Mouse (Mus musculus): ENCODE measurements around the gene Tfb1m.

Tfb1m gene

GRCm38 (mm10) chr17:3514316-3514715, 43.3 kb downstream of the Tfb1m start:
- no peak for DNase-seq (ENCODE audit: low spot score in 2 of 2)

- peak; percentile 6 to 37 for DNase-seq (ENCODE audit: low spot score in 2 of 2)
These were observed 47.7 kb downstream of the Tfb1m start for GRCm38 (mm10) chr17:3509841-3510240.

DNA sequence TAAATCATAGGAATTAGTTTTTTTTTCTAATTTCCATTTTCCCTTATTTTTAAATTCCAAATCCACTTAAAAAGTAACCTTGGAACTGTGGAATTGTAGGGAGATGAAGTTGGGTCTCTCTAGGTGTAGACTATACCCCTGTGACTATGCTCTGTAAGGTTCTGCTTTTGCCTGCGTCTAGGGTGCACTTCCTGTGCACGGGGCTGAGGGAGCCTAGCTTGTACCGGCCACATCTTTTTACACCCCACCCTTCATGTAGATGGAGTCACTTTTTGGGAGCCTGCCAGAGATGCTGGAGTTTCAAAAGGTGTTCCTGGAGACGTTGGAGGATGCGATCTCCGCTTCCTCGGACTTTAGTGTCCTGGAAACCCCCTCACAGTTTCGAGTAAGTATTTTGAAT, 51.1 kb downstream of the Tfb1m start:
- DNase-seq (ENCODE audit: low spot score in 2 of 2) = no peak

DNA sequence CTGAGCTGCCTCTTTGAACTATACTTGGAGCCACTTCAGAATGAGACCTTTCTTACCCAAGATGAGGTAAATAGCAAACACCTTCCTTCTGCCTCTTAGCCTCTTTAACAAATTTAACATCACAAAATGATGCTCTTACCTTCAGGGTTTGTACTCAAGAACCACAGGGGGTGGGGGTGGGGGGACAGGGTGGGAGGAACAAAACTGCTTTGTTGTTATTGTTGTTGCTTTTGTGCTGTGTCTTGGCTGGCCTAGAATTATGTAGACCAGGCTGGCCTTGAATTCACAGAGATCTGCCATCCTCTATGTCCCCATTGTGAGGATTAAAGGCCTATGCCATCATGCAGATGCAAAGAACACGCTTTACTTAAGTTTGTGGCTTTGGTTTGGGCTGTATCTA, 51.9 kb downstream of the Tfb1m start:
- DNase-seq (ENCODE audit: low spot score in 2 of 2) = no peak

DNA sequence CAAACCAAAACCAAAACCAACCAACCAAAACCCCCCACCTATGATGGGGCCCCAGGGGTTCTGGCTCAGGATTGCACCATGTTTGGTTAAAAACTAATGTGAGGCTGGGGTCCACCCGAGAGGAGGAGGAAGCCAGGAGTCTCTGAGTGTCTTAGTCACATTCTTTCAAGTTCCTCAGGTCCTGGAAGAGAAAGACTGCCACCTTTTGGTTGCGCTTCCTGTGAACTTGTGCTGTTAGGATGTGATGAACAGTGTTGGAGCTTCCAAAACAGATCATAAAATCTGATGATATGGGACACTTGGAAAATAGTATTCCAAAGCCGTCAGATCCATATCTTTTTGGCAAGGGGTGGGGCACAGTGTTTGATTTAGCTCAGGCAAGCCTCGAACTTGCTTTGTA, 56.6 kb downstream of the Tfb1m start:
- no peak for DNase-seq (ENCODE audit: low spot score in 2 of 2)

GRCm38 (mm10) chr17:3500076-3500475, 57.5 kb downstream of the Tfb1m start:
- no peak for DNase-seq (ENCODE audit: low spot score in 2 of 2)

GRCm38 (mm10) chr17:3499468-3499867, 58.1 kb downstream of the Tfb1m start:
- no peak for DNase-seq (ENCODE audit: low spot score in 2 of 2)

DNA sequence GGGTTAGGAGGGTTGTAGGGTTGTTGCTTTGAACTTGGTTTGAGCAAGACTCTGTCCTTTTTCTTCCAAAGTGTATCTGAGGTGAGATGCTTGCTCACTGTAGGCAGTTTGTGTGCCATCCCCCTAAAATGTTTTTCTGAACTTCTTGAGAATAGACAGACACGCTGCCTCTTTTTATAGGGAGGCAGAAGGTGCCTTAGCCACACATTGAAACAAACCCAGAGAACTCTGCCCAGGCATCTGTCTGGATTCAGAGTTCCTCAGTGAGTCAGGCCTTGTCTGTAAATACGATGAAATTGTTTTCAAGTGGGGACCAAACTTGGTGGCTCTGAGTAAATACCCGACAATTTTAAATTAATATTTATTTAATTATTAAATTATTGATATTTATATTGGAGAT, 59.0 kb downstream of the Tfb1m start:
- no peak for DNase-seq (ENCODE audit: low spot score in 2 of 2)

DNA sequence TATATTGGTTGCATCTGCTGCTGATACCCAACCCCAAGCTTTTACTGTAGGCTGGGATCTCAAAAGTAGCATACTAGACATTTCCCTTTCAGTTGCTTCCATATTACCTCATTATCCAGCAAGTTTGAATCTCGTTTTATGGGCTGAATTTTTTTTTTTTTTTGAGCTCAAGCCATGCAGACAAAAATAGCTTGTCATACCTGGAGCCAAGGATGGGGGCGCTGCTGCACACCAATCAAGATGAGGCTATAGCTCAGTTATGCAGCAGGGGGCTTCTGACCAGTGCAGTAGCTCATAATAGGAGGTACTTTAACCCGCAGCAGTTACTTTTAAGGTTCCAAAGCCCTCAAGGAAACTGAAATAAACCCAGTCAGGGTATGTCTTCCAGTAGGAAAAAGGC, 59.5 kb downstream of the Tfb1m start:
- no peak for DNase-seq (ENCODE audit: low spot score in 2 of 2)

DNA sequence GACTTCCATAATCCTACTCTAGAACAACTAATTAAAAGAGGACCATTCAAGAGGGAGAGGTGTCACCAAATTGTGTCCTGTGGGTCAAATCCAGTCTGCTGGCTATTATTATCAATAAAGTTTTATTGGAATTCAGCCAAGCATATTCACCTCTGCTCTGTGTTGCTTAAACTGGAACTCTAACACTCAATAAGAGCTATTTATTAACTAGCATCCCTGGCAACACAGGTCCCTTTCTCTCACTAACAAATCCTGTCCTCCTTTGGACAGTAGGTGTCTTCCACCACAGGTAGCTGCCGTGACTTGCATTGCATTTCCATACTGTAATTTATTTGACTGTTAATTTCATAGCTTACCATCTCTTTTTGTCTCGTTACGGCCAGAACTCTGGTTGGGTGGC, 61.5 kb downstream of the Tfb1m start:
- no peak for DNase-seq (ENCODE audit: low spot score in 2 of 2)

- DNase-seq (ENCODE audit: low spot score in 2 of 2) = no peak
These were observed 62.0 kb downstream of the Tfb1m start for GRCm38 (mm10) chr17:3495576-3495975.

- DNase-seq (ENCODE audit: low spot score in 2 of 2) = no peak
These were observed 65.9 kb downstream of the Tfb1m start for GRCm38 (mm10) chr17:3491667-3492066.

DNA sequence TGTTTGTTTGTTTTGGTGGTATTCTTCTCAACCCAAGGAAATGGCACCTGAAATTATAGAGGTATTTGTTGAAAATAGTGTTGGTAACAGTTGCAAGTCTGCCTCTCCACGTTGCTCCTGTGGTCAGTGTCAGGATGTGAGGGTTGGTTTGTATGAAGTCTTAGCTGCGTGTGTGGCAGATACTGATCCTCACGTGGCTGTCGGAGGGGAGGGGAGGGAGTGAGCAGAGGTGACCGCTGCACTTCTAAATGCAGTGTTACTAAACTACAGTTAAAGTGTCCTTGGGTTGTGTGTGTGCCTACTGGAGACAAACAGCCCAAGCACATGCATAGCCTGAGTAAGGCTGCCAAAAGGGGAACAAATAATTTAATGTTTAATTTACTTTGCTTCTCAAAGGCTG, 66.5 kb downstream of the Tfb1m start:
- no peak for DNase-seq (ENCODE audit: low spot score in 2 of 2)

GRCm38 (mm10) chr17:3490216-3490895, 67.2 kb downstream of the Tfb1m start:
- DNase-seq (ENCODE audit: low spot score in 2 of 2) = no peak

GRCm38 (mm10) chr17:3487721-3488601, 69.6 kb downstream of the Tfb1m start:
- DNase-seq (ENCODE audit: low spot score in 2 of 2) = no peak

- DNase-seq (ENCODE audit: low spot score in 2 of 2) = no peak
These were observed 70.4 kb downstream of the Tfb1m start for GRCm38 (mm10) chr17:3487211-3487610.

DNA sequence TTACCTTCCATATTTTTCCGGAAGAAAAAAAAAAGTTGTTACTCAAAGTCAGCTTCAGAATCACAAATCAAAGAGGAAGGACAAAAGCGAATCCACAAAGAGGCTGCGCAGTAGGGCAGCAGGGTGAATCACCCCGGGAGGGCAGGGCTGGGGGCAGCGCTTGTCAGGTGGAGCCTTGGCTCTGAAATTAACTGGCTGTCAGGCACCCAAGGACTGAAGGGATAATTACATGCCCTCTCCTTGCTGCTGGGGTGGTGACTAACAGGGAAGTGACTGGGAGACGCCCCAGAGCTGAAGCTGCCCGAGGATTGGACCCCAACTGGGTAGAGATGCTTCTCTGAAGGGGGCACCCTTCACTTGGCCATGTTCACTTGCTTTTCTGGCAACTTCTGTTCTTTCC, 71.7 kb downstream of the Tfb1m start:
- no peak for DNase-seq (ENCODE audit: low spot score in 2 of 2)

GRCm38 (mm10) chr17:3483091-3483490, 74.5 kb downstream of the Tfb1m start:
- no peak for DNase-seq (ENCODE audit: low spot score in 2 of 2)

GRCm38 (mm10) chr17:3481576-3482575, 75.7 kb downstream of the Tfb1m start:
- DNase-seq (ENCODE audit: low spot score in 2 of 2) = no peak

DNA sequence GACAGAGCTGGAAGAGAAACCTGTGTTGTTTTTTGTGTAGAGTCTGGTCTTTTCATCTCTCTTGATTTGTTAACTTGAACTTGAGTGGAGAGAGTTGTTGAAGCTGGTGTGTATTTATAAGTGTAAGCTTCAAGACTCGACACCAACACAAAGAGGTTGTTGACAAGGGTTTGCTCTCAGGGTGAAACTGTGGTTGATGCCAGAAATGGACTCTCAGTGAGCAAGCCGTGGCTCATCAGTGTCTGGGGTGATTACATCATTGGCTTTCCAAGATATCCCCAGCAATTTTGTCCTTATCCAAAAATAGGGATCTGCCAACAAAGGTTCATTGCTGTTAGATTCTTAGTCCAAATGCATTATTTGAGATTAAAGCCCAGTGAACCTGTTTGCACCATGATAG, 81.0 kb downstream of the Tfb1m start:
- DNase-seq (ENCODE audit: low spot score in 2 of 2) = no peak

DNA sequence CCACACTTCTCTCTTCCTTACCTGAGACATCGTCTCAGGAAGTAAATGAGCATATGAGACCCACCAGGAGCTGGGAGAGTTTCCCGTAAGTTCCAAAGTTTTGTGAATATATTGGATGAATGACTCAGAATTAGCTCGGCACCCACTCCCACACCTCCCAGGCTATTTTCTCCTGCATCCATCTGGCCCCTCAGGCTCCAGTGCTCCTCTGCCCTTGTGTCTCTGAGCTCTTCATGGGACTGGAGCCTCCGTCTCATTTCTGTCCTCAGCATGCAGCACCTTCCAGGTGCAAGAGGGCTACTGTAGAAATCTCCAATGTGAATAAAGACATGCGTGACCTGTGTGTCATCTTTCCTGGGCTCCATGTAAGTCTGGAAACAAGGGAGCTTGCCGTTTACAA, 85.6 kb downstream of the Tfb1m start:
- no peak for DNase-seq (ENCODE audit: low spot score in 2 of 2)
